Mouse (Mus musculus): ENCODE results near the gene Defb21.

DNA sequence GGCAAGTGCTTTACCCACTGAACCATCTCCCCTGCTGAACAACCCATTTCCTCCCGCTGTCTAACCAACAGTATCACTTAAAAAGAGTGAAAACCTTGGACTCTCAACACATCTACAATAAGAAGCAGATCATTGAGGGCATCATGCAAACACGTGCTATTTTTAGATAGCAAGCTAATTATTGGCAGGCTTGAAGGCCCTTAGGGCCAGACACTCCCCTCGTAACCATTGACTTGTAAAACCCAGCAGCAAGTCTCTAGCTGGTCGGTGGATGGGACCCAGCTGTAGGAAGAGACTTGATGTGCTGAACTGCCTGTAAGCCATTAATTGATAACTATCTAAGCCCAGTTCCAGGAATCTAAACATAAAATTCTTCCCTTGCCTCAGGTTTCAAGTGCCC lies 29.1 kb upstream of the Defb21 start:
- TF ChIP-seq CHD2 (IDR thresholded peaks at IDR 0.05; ENCODE audit: low read length), result no peak
- no peak for TF ChIP-seq MYC (IDR thresholded peaks at IDR 0.05; ENCODE audit: low read depth, low read length)
- TF ChIP-seq ZNF384 (IDR thresholded peaks at IDR 0.05; ENCODE audit: low read depth, low read length), result no peak
- no peak for TF ChIP-seq EP300 (IDR thresholded peaks at IDR 0.05; ENCODE audit: low read length)
- no peak for TF ChIP-seq MAX (IDR thresholded peaks at IDR 0.05; ENCODE audit: low read length)
- no peak for TF ChIP-seq BHLHE40 (IDR thresholded peaks at IDR 0.05; ENCODE audit: low read depth, low read length)
- TF ChIP-seq JUND (conservative IDR thresholded peaks at IDR 0.05; ENCODE audit: low read depth, low read length), result no peak
- no peak for TF ChIP-seq CTCF (conservative IDR thresholded peaks at IDR 0.05 in 1 of 2, IDR thresholded peaks at IDR 0.05 in 1 of 2; ENCODE audit: low read depth in 2 of 2, low read length in 2 of 2)
- TF ChIP-seq RAD21 (IDR thresholded peaks at IDR 0.05; ENCODE audit: low read depth, low read length), result no peak
- no peak for TF ChIP-seq ELF1 (IDR thresholded peaks at IDR 0.05; ENCODE audit: low read depth, low read length)
- no peak for TF ChIP-seq TBP (conservative IDR thresholded peaks at IDR 0.05; ENCODE audit: low read depth, low read length)
- TF ChIP-seq POLR2A (IDR thresholded peaks at IDR 0.05; ENCODE audit: low read depth, low read length), result no peak
- TF ChIP-seq E2F4 (IDR thresholded peaks at IDR 0.05; ENCODE audit: insufficient replicate concordance, low read depth, low read length), result no peak
- TF ChIP-seq ZC3H11A (IDR thresholded peaks at IDR 0.05; ENCODE audit: low read depth, low read length), result no peak

Measured in CH12.LX (cell line).